Mouse (Mus musculus): ENCODE data around the gene Gm6710.
"Not testable (repeated sequence)": the region's sequence is repeated elsewhere in the genome, so short reads cannot be mapped to it uniquely, and the experiment has no call there.

Gene Gm6710

DNA sequence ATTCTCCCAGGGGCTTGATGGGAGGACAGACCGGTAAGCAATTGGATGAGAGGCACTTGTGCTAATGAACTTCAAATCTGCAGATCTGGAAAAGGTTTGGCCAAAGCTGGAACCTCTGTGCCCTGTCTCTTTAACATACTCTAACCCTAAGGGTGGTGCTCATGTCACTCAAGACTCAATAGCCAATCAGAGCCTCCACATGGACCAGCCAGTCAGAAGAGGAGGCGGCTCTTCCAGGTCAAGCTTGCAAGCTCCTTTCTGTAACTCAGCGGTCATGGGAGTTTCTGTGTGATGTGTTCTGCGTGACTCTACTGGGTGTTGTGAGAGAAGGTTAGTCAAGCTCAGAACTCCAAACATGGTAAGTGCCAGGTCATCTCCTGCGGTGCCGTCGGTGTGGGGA, at the start of gene Gm6710:
Gm6710 (plus strand) TSS at position 196 of the 400 bp plus-strand sequence.
- DNase-seq (ENCODE audit: low spot score in 2 of 2), result not testable (repeated sequence)

Data from spleen, postnatal 10 days (tissue).